Mouse (Mus musculus) heart, adult 2 months (tissue): Measurements from ENCODE around the gene Med23.

ENCODE experiments used
- CTCF ChIP-seq: fragments of 200-600 bp; IDR thresholded peaks from 2 replicates; pipeline ENCODE4 v1.8.1; 2022; ENCODE audit warnings: antibody characterized with exemption, mild to moderate bottlenecking, moderate library complexity
- EP300 ChIP-seq: fragments of 200-500 bp; IDR thresholded peaks from 2 replicates; pipeline ENCODE4 v1.6.1; 2011; ENCODE audit warnings: low read depth, low read length, control low read depth; ENCODE audit not compliant: insufficient read depth
- POLR2A ChIP-seq: fragments of 200-500 bp; IDR thresholded peaks from 2 replicates; pipeline ENCODE4 v1.6.1; 2011; ENCODE audit warnings: mild to moderate bottlenecking, low read depth, low read length, control low read depth; ENCODE audit not compliant: insufficient read depth

DNA sequence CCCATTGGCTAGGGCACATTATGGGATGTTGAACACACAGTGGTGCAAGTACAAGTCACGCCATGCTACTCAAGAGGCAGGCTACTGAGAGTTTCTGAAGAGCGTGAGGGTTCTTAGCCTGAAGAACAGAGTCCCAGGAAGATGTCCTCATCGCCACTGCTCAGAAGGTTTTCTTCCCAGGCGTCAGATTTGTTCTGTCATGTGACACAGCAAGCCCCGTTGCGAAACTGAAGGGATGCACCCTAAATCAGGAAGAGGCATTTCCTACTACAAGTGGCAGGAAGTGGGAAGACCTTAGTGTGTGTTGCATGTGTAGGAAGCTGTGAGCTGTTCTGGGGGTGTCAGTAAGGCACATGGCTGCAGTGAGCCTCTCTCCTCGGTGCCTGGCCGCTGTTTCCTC lies 41.4 kb downstream of the Med23 start:
- TF ChIP-seq EP300 (0 out of 2 replicates have a peak, but pooled peaks have one; percentile 27), POLR2A (no peak), CTCF (no peak)
